Mouse (Mus musculus): ENCODE measurements around the gene Neurl1a. TPM values are rescaled to one million over a fixed set of nuclear protein-coding genes. Genes with fewer than 3 reads are reported as not detected.

The Neurl1a gene
- polyA plus RNA-seq, 1 experiment from 2014 or later: 2.7 TPM

DNA sequence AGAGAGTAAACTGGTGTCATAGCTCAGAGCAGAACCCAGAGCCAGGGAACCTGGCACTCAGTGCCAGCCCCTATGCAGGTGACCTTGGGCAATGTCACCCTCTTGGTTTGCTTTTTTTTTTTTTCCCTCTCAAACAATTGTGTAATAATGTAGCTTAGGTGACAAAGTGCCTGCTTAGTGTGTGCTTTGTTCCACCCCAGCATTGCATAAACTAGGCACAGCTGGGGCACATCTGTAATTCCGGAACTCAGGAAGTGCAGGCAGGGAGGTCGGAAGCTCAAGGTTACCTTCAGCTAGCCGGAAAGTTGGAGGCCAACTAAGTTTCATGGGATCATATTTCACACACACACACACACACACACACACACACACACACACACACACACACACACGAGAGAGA, 28.8 kb upstream of the Neurl1a start:
- Histone ChIP-seq H3K4me2 (ENCODE audit: low read length) (no peak overlapping the region), H3K4me3 (replicated peaks; ENCODE audit: low read depth, low read length) (no peak overlapping the region), H3K36me3 (ENCODE audit: insufficient read depth, low read length) (no peaks in the 10 kb centered on the region), H3K27ac (no peak overlapping the region), H3K4me1 (replicated peaks; ENCODE audit: insufficient read depth, low read length) (0 out of 2 replicates have a peak, but pooled peaks cover 4% of the 10 kb centered on the region), H3K9ac (ENCODE audit: low read depth, low read length) (no peak overlapping the region), H3K27me3 (ENCODE audit: insufficient read depth, low read length) (no peaks in the 10 kb centered on the region), H3K9me3 (replicated peaks; ENCODE audit: low read length) (no peaks in the 10 kb centered on the region)
- no peak for ATAC-seq (replicated peaks; ENCODE audit: low FRiP score, low read depth)
- WGBS: 9% methylated on average over 3 of the region's 4 CpGs
- no peak for DNase-seq (ENCODE audit: low spot score)
- no peak for TF ChIP-seq CTCF (IDR thresholded peaks at IDR 0.05; ENCODE audit: low read depth)

DNA sequence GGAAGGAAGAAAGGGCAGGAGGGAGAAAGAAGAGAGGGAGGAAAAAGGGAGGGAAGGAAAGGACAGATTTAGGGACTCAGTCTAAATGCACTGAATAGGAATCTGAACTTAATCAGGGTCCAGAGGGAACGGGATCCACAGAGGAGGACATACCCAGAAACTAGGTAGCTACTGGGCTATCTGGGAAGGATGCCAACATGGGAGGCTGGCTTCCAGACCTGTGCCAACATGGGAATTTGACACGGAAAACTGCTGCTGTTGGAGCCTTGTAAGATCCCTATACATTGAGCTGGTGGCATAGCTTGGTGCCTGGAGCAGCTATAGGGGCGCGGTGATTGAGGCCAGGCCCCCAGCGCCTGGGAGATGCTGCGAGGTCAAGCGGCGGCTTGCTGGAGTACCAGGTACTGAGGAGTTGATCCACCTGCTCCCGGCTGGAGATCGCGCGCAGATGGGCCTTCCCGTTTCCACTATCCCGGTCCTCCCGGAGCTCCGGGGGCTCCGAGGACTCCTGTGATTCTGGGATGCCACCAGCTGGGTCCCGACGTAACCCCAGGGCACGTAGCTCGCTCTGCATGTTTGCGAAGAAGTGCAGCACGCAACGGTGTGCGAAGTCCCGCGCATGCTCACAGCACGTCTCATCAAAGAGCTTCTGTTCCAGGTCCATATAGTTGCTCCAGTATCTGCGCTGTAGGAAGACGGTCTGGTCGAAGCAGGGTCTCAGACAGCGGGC, 27.1 kb upstream of the Neurl1a start:
- Histone ChIP-seq H3K4me1 (replicated peaks; ENCODE audit: insufficient read depth, low read length) (0 out of 2 replicates have a peak, but pooled peaks cover 4% of the 10 kb centered on the region), H3K9ac (ENCODE audit: low read depth, low read length) (0 out of 2 replicates have a peak overlapping the region, but pooled peaks have one; percentile 27), H3K27ac (no peak overlapping the region), H3K4me2 (ENCODE audit: low read length) (peak overlapping the region; percentile 46), H3K36me3 (ENCODE audit: insufficient read depth, low read length) (no peaks in the 10 kb centered on the region), H3K9me3 (replicated peaks; ENCODE audit: low read length) (no peaks in the 10 kb centered on the region), H3K4me3 (replicated peaks; ENCODE audit: low read depth, low read length) (peak overlapping the region; percentile 17; the same call in 1 of the 2 replicates), H3K27me3 (ENCODE audit: insufficient read depth, low read length) (no peaks in the 10 kb centered on the region)
- ATAC-seq (replicated peaks; ENCODE audit: low FRiP score, low read depth) (no peak), DNase-seq (ENCODE audit: low spot score) (no peak)
- 30% methylated on average over 32 of the region's 32 CpGs for WGBS
- TF ChIP-seq CTCF (IDR thresholded peaks at IDR 0.05; ENCODE audit: low read depth): no peak

DNA sequence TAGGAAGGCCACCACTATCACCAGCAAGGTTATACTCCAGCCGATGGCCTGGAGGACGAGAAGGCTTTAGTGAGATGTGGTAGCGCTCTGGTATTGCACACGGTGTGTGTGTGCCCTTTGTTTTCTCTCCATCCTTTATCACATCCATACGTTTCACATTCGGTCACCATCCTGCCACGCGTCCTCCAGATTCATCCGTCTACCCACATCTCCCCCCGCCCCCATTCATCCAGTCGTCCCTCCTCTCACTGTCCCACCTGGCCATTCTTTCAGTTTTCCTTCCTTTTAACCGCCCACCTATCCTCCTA, 26.6 kb upstream of the Neurl1a start:
- H3K27ac ChIP-seq: no peak overlapping the region
- H3K4me3 ChIP-seq (replicated peaks; ENCODE audit: low read depth, low read length): no peak overlapping the region
- H3K36me3 ChIP-seq (ENCODE audit: insufficient read depth, low read length): no peaks in the 10 kb centered on the region
- 0 out of 2 replicates have a peak, but pooled peaks cover 4% of the 10 kb centered on the region for H3K4me1 ChIP-seq (replicated peaks; ENCODE audit: insufficient read depth, low read length)
- H3K27me3 ChIP-seq (ENCODE audit: insufficient read depth, low read length): no peaks in the 10 kb centered on the region
- TF ChIP-seq CTCF (IDR thresholded peaks at IDR 0.05; ENCODE audit: low read depth): no peak
- no peaks in the 10 kb centered on the region for H3K9me3 ChIP-seq (replicated peaks; ENCODE audit: low read length)
- ATAC-seq (replicated peaks; ENCODE audit: low FRiP score, low read depth): no peak
- DNase-seq (ENCODE audit: low spot score): no peak
- H3K9ac ChIP-seq (ENCODE audit: low read depth, low read length): no peak overlapping the region
- WGBS: 60% methylated on average over 12 of the region's 12 CpGs
- peak overlapping the region; percentile 46; the same call in 1 of the 2 replicates for H3K4me2 ChIP-seq (ENCODE audit: low read length)

DNA sequence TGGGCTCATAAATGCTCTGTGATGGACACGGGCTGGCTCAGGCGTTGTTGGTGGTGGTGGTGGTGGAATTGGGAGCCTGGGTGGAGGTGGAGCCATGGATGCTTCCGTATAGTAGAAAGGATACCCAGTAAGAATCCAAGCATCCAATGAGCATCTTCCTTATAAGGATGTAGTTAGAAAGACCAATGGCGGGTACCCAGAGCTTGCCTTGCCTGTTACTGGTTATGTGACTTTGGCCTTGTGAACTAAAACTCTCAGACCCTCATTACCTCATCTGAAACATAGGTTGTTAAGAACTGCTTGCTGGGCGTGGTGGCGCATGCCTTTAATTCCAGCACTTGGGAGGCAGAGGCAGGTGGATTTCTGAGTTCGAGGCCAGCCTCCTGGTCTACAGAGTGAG, 24.9 kb upstream of the Neurl1a start:
- Histone ChIP-seq H3K9ac (ENCODE audit: low read depth, low read length) (no peak overlapping the region), H3K9me3 (replicated peaks; ENCODE audit: low read length) (no peaks in the 10 kb centered on the region), H3K4me2 (ENCODE audit: low read length) (no peak overlapping the region), H3K27me3 (ENCODE audit: insufficient read depth, low read length) (no peaks in the 10 kb centered on the region), H3K36me3 (ENCODE audit: insufficient read depth, low read length) (no peaks in the 10 kb centered on the region), H3K4me3 (replicated peaks; ENCODE audit: low read depth, low read length) (no peak overlapping the region), H3K27ac (no peak overlapping the region), H3K4me1 (replicated peaks; ENCODE audit: insufficient read depth, low read length) (0 out of 2 replicates have a peak, but pooled peaks cover 4% of the 10 kb centered on the region)
- ATAC-seq (replicated peaks; ENCODE audit: low FRiP score, low read depth) (no peak), DNase-seq (ENCODE audit: low spot score) (no peak)
- TF ChIP-seq CTCF (IDR thresholded peaks at IDR 0.05; ENCODE audit: low read depth): no peak
- 84% methylated on average over 7 of the region's 7 CpGs for WGBS

DNA sequence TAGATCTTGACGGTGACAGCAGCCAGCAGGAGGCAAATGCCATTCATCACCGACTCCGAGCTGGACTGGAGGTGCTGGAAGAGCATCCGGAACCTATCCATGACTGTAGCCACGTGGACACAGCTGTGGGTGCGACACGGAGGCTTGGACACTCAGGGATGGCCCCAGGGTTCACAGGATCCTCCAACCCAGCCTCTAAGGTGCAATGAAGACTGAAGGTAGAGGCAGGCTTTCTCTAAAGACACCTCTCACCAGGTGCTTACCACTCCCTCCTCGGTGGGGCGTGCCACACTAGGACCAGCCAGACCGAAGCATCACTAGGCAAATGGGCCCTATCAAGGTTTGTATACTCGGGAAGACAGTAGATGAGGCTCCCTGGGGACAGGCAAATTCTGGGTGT, 21.0 kb upstream of the Neurl1a start, which contains the start of gene Calhm3:
Calhm3 (minus strand) TSS at position 101 of the 400 bp plus-strand sequence.
- TF ChIP-seq CTCF (IDR thresholded peaks at IDR 0.05; ENCODE audit: low read depth): no peak
- no peak within 1 kb of the TSS for H3K4me2 ChIP-seq (ENCODE audit: low read length)
- no peaks in the 10 kb centered on the region for H3K4me1 ChIP-seq (replicated peaks; ENCODE audit: insufficient read depth, low read length)
- H3K36me3 ChIP-seq (ENCODE audit: insufficient read depth, low read length): no peaks in the 10 kb centered on the region
- H3K27ac ChIP-seq: no peak within 1 kb of the TSS
- DNase-seq (ENCODE audit: low spot score) (no peak), ATAC-seq (replicated peaks; ENCODE audit: low FRiP score, low read depth) (no peak)
- H3K9ac ChIP-seq (ENCODE audit: low read depth, low read length): no peak within 1 kb of the TSS
- no peak within 1 kb of the TSS for H3K4me3 ChIP-seq (replicated peaks; ENCODE audit: low read depth, low read length)
- no peaks in the 10 kb centered on the region for H3K9me3 ChIP-seq (replicated peaks; ENCODE audit: low read length)
- no peaks in the 10 kb centered on the region for H3K27me3 ChIP-seq (ENCODE audit: insufficient read depth, low read length)
- 78% methylated on average over 11 of the region's 11 CpGs for WGBS

DNA sequence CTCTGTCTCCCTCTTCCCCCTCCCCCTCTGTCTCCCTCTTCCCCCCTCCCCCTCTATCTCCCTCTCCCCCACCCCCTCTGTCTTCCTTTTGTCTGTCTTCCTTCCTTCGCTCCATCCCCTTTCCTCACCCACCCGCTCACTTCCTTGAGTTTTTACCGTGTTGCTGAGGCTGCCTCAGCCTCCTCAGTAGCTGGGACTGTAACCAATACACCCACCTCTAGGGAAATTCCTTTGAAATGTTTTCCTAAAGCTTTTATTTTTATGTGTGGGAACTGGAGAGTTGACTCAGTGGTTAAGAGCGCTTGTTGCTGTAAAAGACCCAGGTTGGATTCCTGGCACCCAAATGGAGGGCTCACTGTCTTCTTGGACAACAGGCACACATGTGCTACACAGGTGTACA, 17.0 kb upstream of the Neurl1a start:
- Histone ChIP-seq H3K4me3 (replicated peaks; ENCODE audit: low read depth, low read length) (no peak overlapping the region), H3K9ac (ENCODE audit: low read depth, low read length) (no peak overlapping the region), H3K27me3 (ENCODE audit: insufficient read depth, low read length) (no peaks in the 10 kb centered on the region), H3K4me2 (ENCODE audit: low read length) (no peak overlapping the region), H3K27ac (no peak overlapping the region), H3K4me1 (replicated peaks; ENCODE audit: insufficient read depth, low read length) (no peaks in the 10 kb centered on the region), H3K9me3 (replicated peaks; ENCODE audit: low read length) (no peaks in the 10 kb centered on the region), H3K36me3 (ENCODE audit: insufficient read depth, low read length) (no peaks in the 10 kb centered on the region)
- no peak for ATAC-seq (replicated peaks; ENCODE audit: low FRiP score, low read depth)
- WGBS: 52% methylated on average over 4 of the region's 4 CpGs
- DNase-seq (ENCODE audit: low spot score): no peak
- TF ChIP-seq CTCF (IDR thresholded peaks at IDR 0.05; ENCODE audit: low read depth): no peak
